Mouse (Mus musculus) hindbrain, postnatal 0 days (tissue): ENCODE measurements around the gene Top3b. TPM values are rescaled to one million over a fixed set of nuclear protein-coding genes. Genes with fewer than 3 reads are reported as not detected.
"Not testable (repeated sequence)": the region's sequence is repeated elsewhere in the genome, so short reads cannot be mapped to it uniquely, and the experiment has no call there.

Source experiments
- ATAC-seq: fragments of 200-750 bp; cut with Nextera tagmentation; 2 replicates; pipeline ENCODE4 v1.8.0; 2017; ENCODE audit warnings: mild to moderate bottlenecking, moderate TSS enrichment, moderate library complexity
- DNase-seq: peaks from one replicate; pipeline ENCODE4 v3.0.0-alpha.2; 2015; ENCODE audit warnings: low spot score
- H3K27ac ChIP-seq: fragments of 300-500 bp; sonication (generic); 2 replicates; pipeline ENCODE4 v1.5.1; 2014; ENCODE audit warnings: mild to moderate bottlenecking
- H3K27me3 ChIP-seq: fragments of 300-500 bp; sonication (generic); 2 replicates; pipeline ENCODE4 v1.6.1; 2014; ENCODE audit warnings: low read length, mixed read lengths; ENCODE audit not compliant: insufficient read depth
- H3K36me3 ChIP-seq: fragments of 300-500 bp; sonication (generic); 2 replicates; pipeline ENCODE4 v1.6.1; 2014; ENCODE audit warnings: low read length, mixed read lengths; ENCODE audit not compliant: insufficient read depth
- H3K4me1 ChIP-seq: fragments of 300-500 bp; sonication (generic); 2 replicates; pipeline ENCODE4 v1.6.1; 2014; ENCODE audit warnings: antibody characterized with exemption, low read length, mixed read lengths; ENCODE audit not compliant: insufficient read depth
- H3K4me2 ChIP-seq: fragments of 300-500 bp; sonication (generic); 2 replicates; pipeline ENCODE4 v1.6.1; 2014; ENCODE audit warnings: low read depth, mild to moderate bottlenecking, low read length, moderate library complexity, mixed read lengths
- H3K4me3 ChIP-seq: fragments of 300-500 bp; sonication (generic); 2 replicates; pipeline ENCODE4 v1.5.1; 2014; ENCODE audit warnings: low read length
- H3K9ac ChIP-seq: fragments of 300-500 bp; sonication (generic); replicated peaks from 2 replicates; pipeline ENCODE4 v1.6.1; 2014; ENCODE audit warnings: mild to moderate bottlenecking, low read length, moderate library complexity, mixed read lengths
- H3K9me3 ChIP-seq: fragments of 300-500 bp; sonication (generic); 2 replicates; pipeline ENCODE4 v1.6.1; 2016; ENCODE audit warnings: low read length, mixed read lengths
- CTCF ChIP-seq: IDR thresholded peaks from 2 replicates; pipeline ENCODE4 v1.5.1; 2016; ENCODE audit warnings: antibody characterized with exemption, control low read depth, low read depth
- whole genome bisulfite sequencing: fragments of 180-500 bp; shearing (Covaris S2); extraction: QIAGEN DNeasy Blood & Tissue Kit; methylation state at CpG from one replicate; pipeline ENCODE4 v1.1.7; 2014; 5-methylcytosine and 5-hydroxymethylcytosine counted together
- polyA plus RNA-seq: library from polyadenylated mRNA; unstranded; fragments of >200 nt; fragmentation: Nextera tagmentation; extraction: Ambion mirVana; gene quantifications from 2 replicates; pipeline ENCODE4 v1.2.1, GENCODE M21; 2015
- total RNA-seq: library from RNA; depleted of rRNA; stranded (reverse); fragments of >200 nt; gene quantifications from 2 replicates; pipeline ENCODE4 v1.2.3, GENCODE M21; 2014

Gene Top3b
- total and polyA plus RNA-seq, 2 experiments from 2014 or later: 70.0 to 99.6 TPM

GRCm38 (mm10) chr16:16913440-16913839 lies 42.9 kb downstream of the Top3b start:
- Histone ChIP-seq H3K9me3 (no peaks in the 10 kb centered on the region), H3K36me3 (peaks cover 59% of the 10 kb centered on the region), H3K9ac (no peak overlapping the region), H3K27me3 (no peaks in the 10 kb centered on the region), H3K4me1 (no peaks in the 10 kb centered on the region), H3K27ac (no peak overlapping the region), H3K4me3 (no peak overlapping the region), H3K4me2 (no peak overlapping the region)
- WGBS: 68% methylated on average over 1 of the region's 1 CpGs
- DNase-seq: no peak
- ATAC-seq: no peak
- TF ChIP-seq CTCF: no peak

- 90% methylated on average over 7 of the region's 7 CpGs for WGBS
- TF ChIP-seq CTCF: no peak
- H3K27ac ChIP-seq: no peak overlapping the region
- no peak for DNase-seq
- H3K36me3 ChIP-seq: peaks cover 51% of the 10 kb centered on the region
- no peak for ATAC-seq
- no peak overlapping the region for H3K4me2 ChIP-seq
- H3K4me1 ChIP-seq: no peaks in the 10 kb centered on the region
- H3K27me3 ChIP-seq: no peaks in the 10 kb centered on the region
- no peak overlapping the region for H3K4me3 ChIP-seq
- no peak overlapping the region for H3K9ac ChIP-seq
- no peaks in the 10 kb centered on the region for H3K9me3 ChIP-seq
Measured at GRCm38 (mm10) chr16:16918441-16919117, 48.0 kb downstream of the Top3b start.

- ATAC-seq (peak; percentile 54; the same call in 1 of the 2 replicates), DNase-seq (peak; percentile 58)
- H3K4me3 ChIP-seq: no peak overlapping the region
- H3K9ac ChIP-seq: no peak overlapping the region
- H3K4me2 ChIP-seq: no peak overlapping the region
- no peaks in the 10 kb centered on the region for H3K27me3 ChIP-seq
- no peak overlapping the region for H3K27ac ChIP-seq
- H3K36me3 ChIP-seq: peaks cover 35% of the 10 kb centered on the region
- no peaks in the 10 kb centered on the region for H3K4me1 ChIP-seq
- WGBS: 64% methylated on average over 3 of the region's 3 CpGs
- TF ChIP-seq CTCF: peak; percentile 68
- no peaks in the 10 kb centered on the region for H3K9me3 ChIP-seq
Measured at GRCm38 (mm10) chr16:16921021-16921435, 50.5 kb downstream of the Top3b start.

- Histone ChIP-seq H3K4me3 (no peak overlapping the region), H3K36me3 (peaks cover 19% of the 10 kb centered on the region), H3K4me1 (0 out of 2 replicates have a peak, but pooled peaks cover 3% of the 10 kb centered on the region), H3K27me3 (no peaks in the 10 kb centered on the region), H3K4me2 (no peak overlapping the region), H3K27ac (no peak overlapping the region), H3K9ac (no peak overlapping the region), H3K9me3 (no peaks in the 10 kb centered on the region)
- no peak for TF ChIP-seq CTCF
- WGBS: 95% methylated on average over 3 of the region's 3 CpGs
- ATAC-seq: no peak
- no peak for DNase-seq
Measured at GRCm38 (mm10) chr16:16924481-16924880, 53.9 kb downstream of the Top3b start.

GRCm38 (mm10) chr16:16926536-16926935 lies 56.0 kb downstream of the Top3b start:
- no peak overlapping the region for H3K4me3 ChIP-seq
- H3K27me3 ChIP-seq: no peaks in the 10 kb centered on the region
- WGBS: 39% methylated on average over 5 of the region's 5 CpGs
- H3K4me1 ChIP-seq: 0 out of 2 replicates have a peak, but pooled peaks cover 3% of the 10 kb centered on the region
- peaks cover 19% of the 10 kb centered on the region for H3K36me3 ChIP-seq
- H3K4me2 ChIP-seq: no peak overlapping the region
- H3K9me3 ChIP-seq: no peaks in the 10 kb centered on the region
- no peak overlapping the region for H3K9ac ChIP-seq
- DNase-seq: no peak
- no peak overlapping the region for H3K27ac ChIP-seq
- no peak for ATAC-seq
- TF ChIP-seq CTCF: no peak

GRCm38 (mm10) chr16:16928908-16929307 lies 58.4 kb downstream of the Top3b start:
- not testable (repeated sequence) for H3K4me1 ChIP-seq, H3K9ac ChIP-seq, H3K4me2 ChIP-seq, H3K36me3 ChIP-seq, H3K4me3 ChIP-seq, H3K27me3 ChIP-seq, H3K9me3 ChIP-seq, H3K27ac ChIP-seq
- 75% methylated on average over 3 of the region's 3 CpGs for WGBS
- DNase-seq (peak; percentile 59), ATAC-seq (peak; percentile 10; the same call in 1 of the 2 replicates)

- ATAC-seq: 0 out of 2 replicates have a peak, but pooled peaks have one; percentile 8
- Histone ChIP-seq H3K27ac (no peak overlapping the region; the same call in 1 of the 2 replicates), H3K4me2 (no peak overlapping the region), H3K36me3 (no peaks in the 10 kb centered on the region), H3K9ac (no peak overlapping the region), H3K27me3 (no peaks in the 10 kb centered on the region), H3K4me3 (no peak overlapping the region), H3K4me1 (0 out of 2 replicates have a peak, but pooled peaks cover 3% of the 10 kb centered on the region), H3K9me3 (no peaks in the 10 kb centered on the region)
- TF ChIP-seq CTCF: no peak
- 92% methylated on average over 3 of the region's 3 CpGs for WGBS
- no peak for DNase-seq
Measured at GRCm38 (mm10) chr16:16930326-16930725, 59.8 kb downstream of the Top3b start.
